Mouse (Mus musculus): Measurements from ENCODE around the gene Asb17.

- TF ChIP-seq CTCF (IDR thresholded peaks at IDR 0.05; ENCODE audit: low read depth, low read length): no peak
- TF ChIP-seq POLR2A (IDR thresholded peaks at IDR 0.05; ENCODE audit: borderline replicate concordance, low read depth, low read length): no peak
These were observed 25.3 kb upstream of the Asb17 start for GRCm38 (mm10) chr3:153818723-153819122.

All from bone marrow macrophage, adult 2 months (primary cell).